Mouse (Mus musculus): ENCODE measurements around the gene Adgrf3. TPM values are rescaled to one million over a fixed set of nuclear protein-coding genes. Genes with fewer than 3 reads are reported as not detected.

The Adgrf3 gene
- polyA plus RNA-seq, 1 experiment, result 0.22 TPM

DNA sequence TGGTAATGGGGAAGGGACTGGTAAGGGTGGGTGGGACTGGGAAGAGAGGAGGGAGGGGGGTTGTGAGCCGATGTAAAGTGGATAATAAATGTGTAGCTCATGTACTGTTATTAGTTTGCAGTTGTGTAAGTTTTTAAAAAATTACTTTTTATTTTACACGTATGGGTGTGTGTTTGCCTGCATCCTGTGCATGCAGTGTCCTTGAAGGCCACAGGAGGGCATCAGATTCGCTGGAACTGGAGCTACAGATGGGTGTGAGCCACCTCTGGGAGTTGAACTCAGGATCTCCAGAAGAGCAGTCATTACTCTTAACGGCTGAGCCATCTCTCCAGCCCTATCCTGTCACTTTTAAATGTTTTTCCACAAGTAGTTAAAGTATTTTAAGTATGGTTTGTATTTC is 25.4 kb upstream of the Adgrf3 start:
- Histone ChIP-seq H3K4me2 (ENCODE audit: low read depth) (no peak overlapping the region), H3K27me3 (ENCODE audit: control insufficient read depth, insufficient read depth, insufficient read length) (no peaks in the 10 kb centered on the region), H3K79me2 (ENCODE audit: control insufficient read depth, insufficient read depth) (peaks cover 41% of the 10 kb centered on the region), H3K4me3 (no peak overlapping the region), H3ac (ENCODE audit: control insufficient read depth, insufficient read length) (no peak overlapping the region), H3K36me3 (ENCODE audit: control insufficient read depth, insufficient read depth) (no peaks in the 10 kb centered on the region)
- no peak for TF ChIP-seq MYOG (IDR thresholded peaks at IDR 0.05; ENCODE audit: control insufficient read depth in 1 of 3, insufficient read depth in 1 of 3, insufficient read length in 2 of 3, low read depth in 2 of 3)

DNA sequence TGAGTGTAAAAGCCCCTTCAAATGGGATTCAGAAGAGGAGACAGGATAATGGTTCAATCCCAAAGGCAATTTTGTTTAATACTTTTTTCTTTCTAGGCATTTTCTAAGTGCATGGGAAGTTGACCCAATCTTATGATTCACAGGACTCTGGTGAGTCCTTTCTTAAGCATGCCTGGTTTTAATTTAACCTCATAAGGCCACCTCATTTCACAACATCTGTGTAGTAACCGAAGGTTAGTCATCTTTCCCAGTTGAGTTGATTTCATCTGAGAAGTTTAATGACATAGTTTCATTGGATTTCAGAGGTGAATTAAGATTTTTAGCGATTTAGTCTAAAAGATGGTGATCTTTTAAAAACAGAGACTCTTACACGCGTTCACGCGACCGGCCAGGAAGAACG is 17.2 kb upstream of the Adgrf3 start:
- no peak for TF ChIP-seq CEBPB (IDR thresholded peaks at IDR 0.05; ENCODE audit: insufficient read depth, poor library complexity, severe bottlenecking)
- no peak for TF ChIP-seq USF1 (IDR thresholded peaks at IDR 0.05; ENCODE audit: low read depth)
- TF ChIP-seq POLR2A (IDR thresholded peaks at IDR 0.05; ENCODE audit: insufficient read length, low read depth), result no peak
- TF ChIP-seq SRF (IDR thresholded peaks at IDR 0.05; ENCODE audit: control insufficient read depth, insufficient read length, low read depth), result no peak
- TF ChIP-seq POLR2AphosphoS2 (IDR thresholded peaks at IDR 0.05; ENCODE audit: insufficient read length, low read depth), result no peak
- TF ChIP-seq E2F4 (IDR thresholded peaks at IDR 0.05; ENCODE audit: insufficient read depth), result no peak
- TF ChIP-seq TCF12 (IDR thresholded peaks at IDR 0.05; ENCODE audit: insufficient read depth, poor library complexity, severe bottlenecking), result no peak
- no peak for TF ChIP-seq MYOG (IDR thresholded peaks at IDR 0.05; ENCODE audit: control insufficient read depth in 1 of 3, insufficient read depth in 1 of 3, insufficient read length in 2 of 3, low read depth in 2 of 3)
- TF ChIP-seq TCF3 (IDR thresholded peaks at IDR 0.05; ENCODE audit: insufficient read length, low read depth), result no peak
- H3K27me3 ChIP-seq (ENCODE audit: control insufficient read depth, insufficient read depth, insufficient read length), result no peaks in the 10 kb centered on the region
- H3ac ChIP-seq (ENCODE audit: control insufficient read depth, insufficient read length), result no peak overlapping the region
- no peak overlapping the region for H3K4me3 ChIP-seq
- no peak overlapping the region for H3K4me2 ChIP-seq (ENCODE audit: low read depth)
- no peaks in the 10 kb centered on the region for H3K36me3 ChIP-seq (ENCODE audit: control insufficient read depth, insufficient read depth)
- H3K79me2 ChIP-seq (ENCODE audit: control insufficient read depth, insufficient read depth), result no peaks in the 10 kb centered on the region

DNA sequence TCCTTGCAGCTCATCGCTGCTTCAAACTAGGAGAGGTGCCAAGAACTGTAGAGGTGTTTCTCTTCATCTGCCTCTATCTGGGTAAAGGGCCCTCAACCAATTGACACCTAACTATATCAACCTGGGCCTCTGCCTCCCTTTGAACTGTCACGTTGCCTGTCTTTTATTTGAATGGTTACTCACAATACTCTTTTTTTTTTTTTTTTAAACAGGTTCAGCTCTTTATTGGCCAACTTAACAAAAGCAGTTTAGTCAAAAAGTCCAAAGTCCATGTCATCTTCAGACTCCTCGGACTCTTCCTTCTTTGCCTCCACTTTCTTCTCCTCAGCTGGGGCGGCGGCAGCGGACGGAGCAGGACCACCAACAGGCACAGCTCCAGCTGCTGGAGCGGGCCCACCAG is 15.1 kb upstream of the Adgrf3 start:
- H3K79me2 ChIP-seq (ENCODE audit: control insufficient read depth, insufficient read depth), result no peaks in the 10 kb centered on the region
- H3K36me3 ChIP-seq (ENCODE audit: control insufficient read depth, insufficient read depth), result no peaks in the 10 kb centered on the region
- no peak overlapping the region for H3K4me3 ChIP-seq
- no peak overlapping the region for H3ac ChIP-seq (ENCODE audit: control insufficient read depth, insufficient read length)
- TF ChIP-seq MYOD1 (IDR thresholded peaks at IDR 0.05; ENCODE audit: control insufficient read depth in 1 of 3, insufficient read length in 2 of 3, low read depth in 2 of 3) (no peak), TCF12 (IDR thresholded peaks at IDR 0.05; ENCODE audit: insufficient read depth, poor library complexity, severe bottlenecking) (no peak), MAX (IDR thresholded peaks at IDR 0.05; ENCODE audit: low read depth) (no peak), REST (IDR thresholded peaks at IDR 0.05; ENCODE audit: insufficient read depth, insufficient read length) (no peak), TCF3 (IDR thresholded peaks at IDR 0.05; ENCODE audit: insufficient read length, low read depth) (no peak), POLR2AphosphoS2 (IDR thresholded peaks at IDR 0.05; ENCODE audit: insufficient read length, low read depth) (no peak), USF1 (IDR thresholded peaks at IDR 0.05; ENCODE audit: low read depth) (no peak), POLR2A (IDR thresholded peaks at IDR 0.05; ENCODE audit: insufficient read length, low read depth) (no peak), CEBPB (IDR thresholded peaks at IDR 0.05; ENCODE audit: insufficient read depth, poor library complexity, severe bottlenecking) (no peak), MYOG (IDR thresholded peaks at IDR 0.05; ENCODE audit: control insufficient read depth in 1 of 3, insufficient read depth in 1 of 3, insufficient read length in 2 of 3, low read depth in 2 of 3) (no peak), SRF (IDR thresholded peaks at IDR 0.05; ENCODE audit: control insufficient read depth, insufficient read length, low read depth) (no peak), E2F4 (IDR thresholded peaks at IDR 0.05; ENCODE audit: insufficient read depth) (no peak)
- no peaks in the 10 kb centered on the region for H3K27me3 ChIP-seq (ENCODE audit: control insufficient read depth, insufficient read depth, insufficient read length)
- H3K4me2 ChIP-seq (ENCODE audit: low read depth), result no peak overlapping the region

DNA sequence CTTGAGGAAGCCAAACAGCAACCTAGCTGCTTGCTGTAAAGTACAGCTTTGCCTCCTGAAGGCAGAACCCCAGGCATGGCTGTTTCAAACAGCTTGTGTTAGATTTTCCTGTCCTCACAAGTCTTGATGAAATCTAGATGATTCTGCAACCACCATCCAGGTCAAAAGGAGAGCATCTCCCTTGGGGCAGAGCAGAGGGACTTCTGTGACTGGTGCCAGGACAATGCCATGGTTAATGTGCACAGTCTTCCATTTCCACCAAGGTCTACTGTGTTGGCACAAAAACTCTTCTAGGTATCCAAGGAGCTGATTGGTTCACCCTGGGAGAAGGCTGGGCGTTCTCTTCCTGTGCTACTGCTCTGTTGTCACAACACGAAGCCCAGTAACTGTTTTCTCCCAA is 14.2 kb upstream of the Adgrf3 start:
- TF ChIP-seq CEBPB (IDR thresholded peaks at IDR 0.05; ENCODE audit: insufficient read depth, poor library complexity, severe bottlenecking), result no peak
- TF ChIP-seq E2F4 (IDR thresholded peaks at IDR 0.05; ENCODE audit: insufficient read depth), result no peak
- TF ChIP-seq MYOG (IDR thresholded peaks at IDR 0.05; ENCODE audit: control insufficient read depth in 1 of 3, insufficient read depth in 1 of 3, insufficient read length in 2 of 3, low read depth in 2 of 3), result no peak
- TF ChIP-seq MAX (IDR thresholded peaks at IDR 0.05; ENCODE audit: low read depth), result no peak
- TF ChIP-seq REST (IDR thresholded peaks at IDR 0.05; ENCODE audit: insufficient read depth, insufficient read length), result no peak
- no peak for TF ChIP-seq USF1 (IDR thresholded peaks at IDR 0.05; ENCODE audit: low read depth)
- no peak for TF ChIP-seq TCF12 (IDR thresholded peaks at IDR 0.05; ENCODE audit: insufficient read depth, poor library complexity, severe bottlenecking)
- no peak for TF ChIP-seq POLR2A (IDR thresholded peaks at IDR 0.05; ENCODE audit: insufficient read length, low read depth)
- no peak for TF ChIP-seq SRF (IDR thresholded peaks at IDR 0.05; ENCODE audit: control insufficient read depth, insufficient read length, low read depth)
- no peak for TF ChIP-seq POLR2AphosphoS2 (IDR thresholded peaks at IDR 0.05; ENCODE audit: insufficient read length, low read depth)
- TF ChIP-seq TCF3 (IDR thresholded peaks at IDR 0.05; ENCODE audit: insufficient read length, low read depth), result no peak
- TF ChIP-seq MYOD1 (IDR thresholded peaks at IDR 0.05; ENCODE audit: control insufficient read depth in 1 of 3, insufficient read length in 2 of 3, low read depth in 2 of 3), result no peak
- no peak overlapping the region for H3ac ChIP-seq (ENCODE audit: control insufficient read depth, insufficient read length)
- no peaks in the 10 kb centered on the region for H3K79me2 ChIP-seq (ENCODE audit: control insufficient read depth, insufficient read depth)
- H3K36me3 ChIP-seq (ENCODE audit: control insufficient read depth, insufficient read depth), result no peaks in the 10 kb centered on the region
- no peak overlapping the region for H3K4me3 ChIP-seq
- no peak overlapping the region for H3K4me2 ChIP-seq (ENCODE audit: low read depth)
- H3K27me3 ChIP-seq (ENCODE audit: control insufficient read depth, insufficient read depth, insufficient read length), result no peaks in the 10 kb centered on the region

- Histone ChIP-seq H3K4me3 (no peak overlapping the region), H3ac (ENCODE audit: control insufficient read depth, insufficient read length) (no peak overlapping the region), H3K27me3 (ENCODE audit: control insufficient read depth, insufficient read depth, insufficient read length) (no peaks in the 10 kb centered on the region), H3K79me2 (ENCODE audit: control insufficient read depth, insufficient read depth) (no peaks in the 10 kb centered on the region), H3K4me2 (ENCODE audit: low read depth) (no peak overlapping the region), H3K36me3 (ENCODE audit: control insufficient read depth, insufficient read depth) (no peaks in the 10 kb centered on the region)
- TF ChIP-seq TCF3 (IDR thresholded peaks at IDR 0.05; ENCODE audit: insufficient read length, low read depth), result no peak
- no peak for TF ChIP-seq CEBPB (IDR thresholded peaks at IDR 0.05; ENCODE audit: insufficient read depth, poor library complexity, severe bottlenecking)
- TF ChIP-seq POLR2AphosphoS2 (IDR thresholded peaks at IDR 0.05; ENCODE audit: insufficient read length, low read depth), result no peak
- no peak for TF ChIP-seq REST (IDR thresholded peaks at IDR 0.05; ENCODE audit: insufficient read depth, insufficient read length)
- TF ChIP-seq MYOD1 (IDR thresholded peaks at IDR 0.05; ENCODE audit: control insufficient read depth in 1 of 3, insufficient read length in 2 of 3, low read depth in 2 of 3), result no peak
- no peak for TF ChIP-seq MAX (IDR thresholded peaks at IDR 0.05; ENCODE audit: low read depth)
- TF ChIP-seq POLR2A (IDR thresholded peaks at IDR 0.05; ENCODE audit: insufficient read length, low read depth), result no peak
- TF ChIP-seq MYOG (IDR thresholded peaks at IDR 0.05; ENCODE audit: control insufficient read depth in 1 of 3, insufficient read depth in 1 of 3, insufficient read length in 2 of 3, low read depth in 2 of 3), result no peak
- no peak for TF ChIP-seq SRF (IDR thresholded peaks at IDR 0.05; ENCODE audit: control insufficient read depth, insufficient read length, low read depth)
- no peak for TF ChIP-seq TCF12 (IDR thresholded peaks at IDR 0.05; ENCODE audit: insufficient read depth, poor library complexity, severe bottlenecking)
- TF ChIP-seq USF1 (IDR thresholded peaks at IDR 0.05; ENCODE audit: low read depth), result no peak
- no peak for TF ChIP-seq E2F4 (IDR thresholded peaks at IDR 0.05; ENCODE audit: insufficient read depth)
Observed at GRCm38 (mm10) chr5:30215970-30216369, 10.4 kb upstream of the Adgrf3 start.

Data from myocyte (in vitro differentiated cells).